Mouse (Mus musculus) heart, adult 9 months (tissue): ENCODE data around the gene Gm28539.
A peak's percentile ranks its signal among the peaks of the same experiment; 100 is the strongest.
"Not testable (repeated sequence)": the region's sequence is repeated elsewhere in the genome, so short reads cannot be mapped to it uniquely, and the experiment has no call there.

Experiments used
- DNase-seq, 2 experiments: peaks; one replicate each; pipeline ENCODE4 v3.0.0; 2022; ENCODE audit warnings: low spot score in 2 of 2

Gene Gm28539

DNA sequence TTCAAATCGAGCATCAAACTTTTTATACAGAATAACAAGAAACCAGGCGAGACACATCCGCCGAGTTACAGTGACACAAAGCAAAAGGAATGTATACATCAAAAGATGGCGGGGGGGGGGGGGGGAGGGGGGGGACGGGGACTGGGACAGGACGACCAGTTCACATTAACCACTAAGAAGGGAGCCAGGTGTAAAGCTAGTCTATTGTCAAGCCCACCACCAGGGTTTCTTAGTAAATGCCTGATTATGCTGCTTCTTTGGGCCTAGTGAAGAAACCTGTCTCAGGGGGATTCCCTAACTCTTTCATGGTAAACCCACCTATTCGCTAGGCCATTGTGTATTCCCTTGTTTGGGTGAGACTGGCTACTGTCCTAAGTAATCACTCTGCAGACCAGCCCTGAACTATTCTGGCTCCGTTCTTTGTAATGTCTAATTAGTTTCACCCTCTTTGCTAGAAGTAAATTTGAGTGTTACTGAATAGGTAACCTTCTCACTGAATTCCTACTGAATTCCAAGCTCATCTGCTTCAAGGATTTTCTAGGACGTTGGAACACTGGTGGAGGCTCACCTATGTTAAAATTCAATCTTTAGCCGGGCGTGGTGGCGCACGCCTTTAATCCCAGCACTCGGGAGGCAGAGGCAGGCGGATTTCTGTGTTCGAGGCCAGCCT, 13.3 kb downstream of the Gm28539 start:
- not testable (repeated sequence) for DNase-seq

DNA sequence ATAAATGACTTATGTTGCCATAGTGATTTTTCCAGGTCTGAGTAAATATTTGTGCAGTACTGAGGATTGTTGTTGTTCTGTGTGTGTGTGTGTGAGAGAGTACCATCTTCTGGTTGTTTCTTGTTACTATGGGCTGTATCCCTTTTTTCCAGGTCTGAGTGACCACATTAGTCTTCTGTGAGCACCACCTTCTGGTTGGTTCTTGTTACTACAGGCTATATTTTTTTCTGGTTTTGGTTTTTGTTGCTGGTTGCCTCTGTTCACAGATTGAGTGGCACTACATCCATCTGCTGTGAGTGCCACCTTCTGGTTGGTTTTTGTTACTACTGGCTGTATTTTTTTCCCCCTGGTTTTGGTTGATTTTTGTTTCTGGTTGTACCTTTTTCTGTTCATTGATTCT, 22.2 kb downstream of the Gm28539 start:
- peak; percentile 44 to 74 for DNase-seq

DNA sequence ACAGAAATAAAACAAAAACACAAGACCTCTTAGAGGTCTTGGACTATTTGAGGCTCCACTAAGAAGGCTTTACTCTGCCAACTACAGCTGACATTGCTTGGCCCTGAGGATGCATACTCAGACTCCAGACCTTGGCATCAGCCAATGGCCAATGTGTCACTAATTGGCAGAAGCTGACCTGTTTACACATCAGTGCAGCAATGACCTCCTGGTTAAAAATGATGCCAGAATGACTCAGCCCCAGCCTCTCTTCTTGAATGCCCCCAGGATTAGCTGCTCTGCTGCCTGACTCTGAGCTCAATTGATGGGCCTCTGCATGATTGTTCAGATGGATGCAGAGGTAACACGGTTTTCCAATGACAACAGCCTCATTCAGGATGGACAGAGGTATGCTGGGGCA, 23.8 kb downstream of the Gm28539 start:
- peak; percentile 73 to 76 for DNase-seq

DNA sequence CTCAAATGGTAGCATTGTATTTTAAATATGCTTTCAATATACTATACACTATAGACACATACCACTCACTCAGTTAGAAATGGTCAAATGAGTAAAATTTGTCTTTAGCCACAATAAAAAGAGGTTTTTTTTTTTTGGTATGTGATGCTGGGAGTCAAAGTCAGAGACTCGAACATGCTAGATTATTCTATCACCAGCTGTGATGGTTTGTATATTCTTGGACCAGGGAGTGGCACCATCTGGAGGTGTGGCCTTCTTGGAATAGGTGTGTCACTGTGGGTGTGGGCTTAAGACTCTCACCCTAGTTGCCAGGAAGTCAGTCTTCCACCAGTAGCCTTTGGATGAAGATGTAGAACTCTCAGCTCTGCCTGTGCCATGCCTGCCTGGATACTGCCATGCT, 34.1 kb downstream of the Gm28539 start:
- DNase-seq: not testable (repeated sequence)

DNA sequence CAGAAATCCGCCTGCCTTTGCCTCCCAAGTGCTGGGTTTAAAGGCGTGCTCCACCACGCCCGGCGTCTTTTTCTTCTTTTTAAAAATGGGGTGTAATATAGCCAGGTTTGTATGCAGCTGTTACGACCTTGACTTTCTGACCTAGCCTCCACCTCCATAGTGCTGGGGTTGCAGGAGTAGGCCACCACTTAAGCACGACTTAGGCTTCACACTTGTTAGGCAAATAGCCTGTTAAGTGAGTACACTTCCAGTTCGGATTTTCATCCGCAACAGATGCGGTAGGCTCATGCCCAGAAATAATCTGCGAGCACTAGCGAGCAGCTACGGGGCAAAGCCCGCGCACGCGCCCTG, 39.7 kb downstream of the Gm28539 start:
- no peak for DNase-seq

DNA sequence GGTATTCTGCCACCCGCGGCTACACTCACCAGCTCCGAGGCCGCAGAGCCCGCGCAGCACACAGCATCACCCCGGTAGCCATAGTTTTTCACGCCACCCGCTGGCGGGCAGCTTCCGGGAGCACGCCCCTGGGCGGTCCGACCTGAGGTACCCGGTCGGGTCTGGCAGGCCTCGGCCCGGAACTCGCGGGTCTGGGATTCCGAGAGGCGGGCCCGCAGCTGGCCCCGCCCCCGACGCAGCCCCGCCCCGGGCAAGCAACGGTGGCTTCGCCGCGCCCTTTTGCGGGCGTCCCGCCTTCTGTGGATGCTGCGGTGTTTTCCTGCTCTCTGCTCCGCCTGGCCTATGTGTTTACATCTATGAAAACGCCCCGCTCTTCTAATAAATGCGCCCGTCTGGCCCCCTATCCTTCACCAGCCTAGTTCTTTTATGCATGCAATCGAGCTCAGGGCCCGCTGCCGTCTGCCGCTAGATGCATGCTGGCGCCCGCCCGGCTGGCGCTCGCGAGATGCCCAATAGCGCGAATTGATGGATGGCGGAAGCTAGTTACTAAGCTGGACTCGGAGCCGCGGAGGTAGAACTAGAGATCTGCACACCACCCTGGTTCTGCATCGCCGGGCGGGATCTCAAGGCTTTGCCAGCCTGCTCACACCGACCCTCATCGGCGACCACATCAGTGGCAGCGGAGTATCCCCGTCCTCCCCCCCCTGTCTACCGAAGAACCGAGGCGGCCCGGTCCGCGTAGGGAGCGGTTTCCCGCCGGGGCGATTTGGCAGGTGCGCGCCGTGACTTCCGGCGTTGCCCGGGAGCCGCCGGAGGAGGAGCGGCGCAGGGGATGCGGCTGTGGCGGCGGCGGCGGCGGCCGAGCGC, 40.3 kb downstream of the Gm28539 start, which contains the start of the genes Mrpl40 and Hira:
TSS of gene Mrpl40 (minus strand) at position 421 of the 867 bp plus-strand sequence.
TSS of gene Hira (plus strand) at position 596 of the 867 bp plus-strand sequence.
- peak; percentile 95 for DNase-seq

DNA sequence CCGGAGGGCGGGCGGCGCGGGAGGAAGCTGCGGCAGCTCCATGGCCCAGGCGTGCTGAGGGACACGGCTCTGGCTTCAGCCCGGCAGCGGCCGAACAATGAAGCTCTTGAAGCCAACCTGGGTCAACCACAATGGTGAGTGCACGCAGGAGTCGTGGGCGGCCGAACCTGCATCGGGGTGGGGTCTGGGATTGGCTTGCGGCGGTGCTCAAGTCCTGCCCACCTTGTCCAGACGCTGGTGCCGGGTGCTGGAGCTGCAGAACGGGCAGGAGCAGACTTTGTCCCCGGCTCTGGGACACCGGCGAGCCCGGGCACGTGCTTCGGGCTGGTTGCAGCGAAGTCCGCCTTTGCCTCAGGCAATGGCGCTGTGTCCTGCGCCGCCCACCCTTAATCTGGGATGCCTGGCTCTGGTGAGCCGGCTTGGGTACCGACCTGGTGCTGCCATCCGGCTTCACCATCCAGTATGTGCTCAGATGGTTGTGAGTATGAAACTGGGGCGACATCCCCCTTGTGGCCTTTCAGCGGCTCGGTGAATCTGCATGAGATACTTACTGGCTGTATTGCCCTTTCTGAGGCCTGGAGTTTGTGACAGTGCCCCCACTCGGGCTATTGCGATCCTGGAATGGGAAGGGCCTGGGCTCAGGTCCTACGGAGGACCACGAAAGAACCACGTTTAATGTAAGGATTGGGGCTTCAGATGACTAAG, 41.2 kb downstream of the Gm28539 start:
- DNase-seq: peak; percentile 27 to 31

DNA sequence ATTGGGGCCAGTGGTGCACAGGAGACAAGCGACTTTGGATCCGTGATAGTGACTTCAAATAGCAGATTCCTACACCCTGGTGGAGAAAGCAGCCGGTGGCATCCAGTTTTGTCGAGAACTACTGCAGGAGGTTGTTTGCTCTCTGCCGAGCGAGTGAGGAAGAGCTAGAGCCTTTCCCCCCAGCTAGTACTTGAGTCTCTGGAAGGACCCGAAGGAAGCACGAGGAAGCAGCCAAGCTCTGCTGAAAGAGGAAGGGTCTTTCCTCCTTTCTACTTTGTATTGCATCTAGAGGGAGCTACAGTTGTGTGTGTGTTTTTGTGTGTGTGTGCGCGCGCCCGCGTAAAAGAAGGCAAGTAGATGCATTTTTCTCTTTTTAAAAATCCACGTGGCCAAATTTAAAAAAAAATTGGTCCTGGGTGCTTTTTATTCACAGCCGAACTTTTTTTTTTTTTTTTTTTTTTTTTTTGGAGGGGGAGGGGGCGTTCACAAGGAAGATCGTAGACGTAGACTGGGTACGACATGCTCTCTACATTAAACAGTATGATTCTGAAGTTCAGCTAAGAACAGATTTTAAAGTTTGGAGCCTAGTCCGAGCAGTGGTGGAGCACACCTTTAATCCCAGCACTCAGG, 41.8 kb downstream of the Gm28539 start:
- DNase-seq: no peak

DNA sequence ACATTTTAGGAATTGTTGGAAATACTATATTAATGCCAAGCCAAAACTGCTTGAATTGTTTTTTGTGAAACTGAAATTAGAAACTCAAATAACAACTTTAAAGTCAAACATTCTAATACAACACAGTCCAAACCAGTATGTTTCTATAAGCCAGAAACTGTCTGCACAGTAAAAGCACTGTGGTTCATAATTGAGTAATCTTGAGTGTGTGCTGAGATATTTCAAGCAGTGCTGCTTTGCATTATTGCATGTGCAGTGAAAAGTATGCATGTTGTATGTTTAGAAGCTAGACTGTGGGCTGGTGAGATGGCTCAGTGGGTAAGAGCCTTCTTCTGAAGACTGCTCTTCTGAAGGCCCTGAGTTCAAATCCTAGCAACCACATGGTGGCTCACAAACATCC, 47.7 kb downstream of the Gm28539 start:
- no peak for DNase-seq

DNA sequence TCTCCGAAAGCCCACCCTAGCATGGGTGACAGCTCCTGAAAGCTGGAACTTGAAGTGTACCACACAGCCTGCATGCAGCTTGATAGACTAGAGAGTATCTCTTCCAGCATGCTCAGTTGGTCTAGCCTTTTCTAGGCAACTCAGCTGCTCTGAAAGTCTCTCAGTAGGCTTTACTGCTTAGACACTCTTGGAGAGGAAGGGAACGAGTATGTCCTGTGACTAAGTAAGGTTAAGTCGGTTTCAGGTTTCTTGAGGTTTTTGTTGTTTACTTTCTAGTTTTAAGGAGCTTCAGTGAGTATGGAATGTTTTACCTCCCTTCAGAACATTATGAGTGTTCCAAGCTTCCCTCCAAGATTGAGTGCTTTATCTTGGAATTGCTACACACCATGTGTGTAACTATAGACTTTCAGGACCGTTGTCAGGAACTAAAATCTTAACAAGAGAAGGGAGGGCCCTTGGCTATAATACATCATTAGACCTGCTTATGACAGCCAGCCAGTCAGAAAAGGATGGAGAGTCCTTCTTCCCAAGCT, 57.5 kb downstream of the Gm28539 start:
- no peak for DNase-seq

DNA sequence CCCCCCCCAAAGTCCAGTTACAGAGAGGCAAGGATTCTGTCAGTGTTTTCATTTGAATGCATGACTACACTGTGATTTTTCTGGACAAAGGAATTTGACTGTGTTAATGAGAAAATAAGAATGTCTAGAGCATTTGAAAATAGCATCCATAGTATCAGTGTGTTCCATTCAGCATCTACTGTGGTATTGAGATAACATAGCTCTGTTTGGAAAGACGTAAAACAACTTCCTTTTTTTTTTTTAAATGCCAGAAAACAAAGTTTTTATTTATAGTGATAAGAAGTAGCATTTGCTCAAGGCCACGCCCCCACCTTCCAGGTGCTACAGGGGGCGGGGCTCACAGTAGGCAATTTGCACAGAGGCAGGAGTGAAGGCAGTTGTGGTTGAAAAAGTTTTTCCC, 58.9 kb downstream of the Gm28539 start:
- no peak for DNase-seq

DNA sequence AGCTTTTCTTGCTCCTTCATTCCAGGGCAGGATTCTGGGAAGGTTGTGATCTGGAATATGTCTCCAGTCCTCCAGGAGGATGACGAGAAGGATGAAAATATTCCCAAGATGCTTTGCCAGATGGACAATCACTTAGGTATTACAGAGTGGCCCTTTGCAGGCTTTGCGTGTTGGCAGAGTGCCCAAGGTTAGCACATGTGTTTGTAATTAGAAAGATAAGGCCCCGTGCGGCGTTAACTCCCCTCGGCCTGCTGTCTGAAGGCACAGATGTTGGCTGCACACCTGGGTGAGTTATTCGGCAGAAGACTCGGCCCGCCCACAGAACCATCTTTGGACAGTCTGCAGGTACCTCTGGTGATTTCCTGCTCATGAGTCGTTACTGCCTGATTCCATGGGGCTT, 60.0 kb downstream of the Gm28539 start:
- DNase-seq: peak; percentile 21 to 46

DNA sequence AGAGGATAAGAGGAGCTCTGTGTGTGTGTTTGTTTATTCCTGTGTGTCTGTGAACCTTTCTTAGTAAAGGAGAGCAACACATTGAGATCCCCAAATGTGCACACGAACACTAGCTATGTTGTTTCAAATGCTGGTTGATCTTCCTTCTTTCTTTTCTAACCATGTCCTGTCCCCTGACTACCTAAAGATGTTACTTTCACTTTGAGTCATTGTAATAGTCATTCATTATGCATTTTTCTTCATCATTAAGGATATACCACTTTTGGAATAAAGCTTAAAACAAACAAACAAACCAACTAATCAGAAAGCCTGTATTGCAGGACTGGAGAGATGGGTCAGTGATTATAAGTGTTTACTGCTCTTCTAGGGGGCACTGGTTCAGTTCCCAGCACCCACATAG, 69.3 kb downstream of the Gm28539 start:
- no peak for DNase-seq

DNA sequence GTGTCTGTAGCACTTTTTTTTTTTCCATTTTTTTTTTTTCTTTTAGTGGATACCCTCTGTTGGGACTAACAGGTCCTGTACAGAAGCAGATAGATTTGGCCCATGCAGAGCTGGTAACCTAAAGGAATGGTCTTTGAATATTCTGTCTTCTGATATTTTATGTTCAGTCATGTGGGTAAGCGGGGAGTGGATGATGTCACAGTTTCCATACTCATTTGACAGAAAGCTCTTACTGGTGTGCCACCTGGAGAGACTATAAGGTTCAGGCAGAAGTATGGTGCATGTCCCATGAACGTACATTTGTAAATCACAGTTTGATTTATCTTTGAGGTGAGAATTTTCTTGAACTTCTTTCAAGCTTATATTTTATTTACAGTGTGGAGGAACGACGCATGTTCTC, 79.7 kb downstream of the Gm28539 start:
- DNase-seq: no peak

DNA sequence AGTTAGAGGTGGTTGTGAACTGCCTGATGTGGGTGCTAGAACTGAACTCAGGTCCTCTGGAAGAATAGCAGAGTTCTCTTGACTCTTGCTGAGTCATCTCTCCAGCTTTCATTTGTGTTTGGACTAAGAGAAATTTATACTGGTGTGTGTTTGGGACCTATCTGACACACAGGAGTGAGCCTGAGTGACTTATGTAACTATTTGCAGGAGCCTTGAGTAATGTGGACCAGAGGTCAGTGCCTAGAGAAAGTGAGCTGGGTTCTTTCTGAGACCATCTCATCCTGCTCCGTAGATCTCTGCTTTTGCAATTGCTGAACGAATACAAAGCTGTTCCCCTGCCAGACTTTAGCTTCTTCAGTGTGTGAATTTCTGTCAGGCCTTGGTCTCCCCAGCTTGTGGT, 85.4 kb downstream of the Gm28539 start:
- DNase-seq: no peak

DNA sequence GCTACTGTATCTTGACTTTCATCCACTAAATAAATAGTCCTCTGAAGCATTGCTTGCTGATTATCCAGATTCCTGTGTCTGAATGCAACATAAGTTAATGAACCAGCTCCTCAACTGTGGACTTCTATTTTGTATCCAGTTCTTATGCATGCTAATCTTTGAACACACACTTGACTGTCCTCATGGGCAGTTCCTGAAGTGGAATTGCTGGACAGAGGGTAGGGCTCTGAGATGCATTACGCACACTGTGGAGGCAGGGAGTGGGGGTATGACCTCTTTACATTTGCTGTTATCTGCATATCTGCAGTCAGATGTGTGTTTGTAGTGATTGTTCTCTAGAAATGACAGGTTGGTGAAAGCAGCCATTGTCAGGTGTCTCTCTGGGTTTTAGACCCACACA, 91.6 kb downstream of the Gm28539 start:
- DNase-seq: no peak

DNA sequence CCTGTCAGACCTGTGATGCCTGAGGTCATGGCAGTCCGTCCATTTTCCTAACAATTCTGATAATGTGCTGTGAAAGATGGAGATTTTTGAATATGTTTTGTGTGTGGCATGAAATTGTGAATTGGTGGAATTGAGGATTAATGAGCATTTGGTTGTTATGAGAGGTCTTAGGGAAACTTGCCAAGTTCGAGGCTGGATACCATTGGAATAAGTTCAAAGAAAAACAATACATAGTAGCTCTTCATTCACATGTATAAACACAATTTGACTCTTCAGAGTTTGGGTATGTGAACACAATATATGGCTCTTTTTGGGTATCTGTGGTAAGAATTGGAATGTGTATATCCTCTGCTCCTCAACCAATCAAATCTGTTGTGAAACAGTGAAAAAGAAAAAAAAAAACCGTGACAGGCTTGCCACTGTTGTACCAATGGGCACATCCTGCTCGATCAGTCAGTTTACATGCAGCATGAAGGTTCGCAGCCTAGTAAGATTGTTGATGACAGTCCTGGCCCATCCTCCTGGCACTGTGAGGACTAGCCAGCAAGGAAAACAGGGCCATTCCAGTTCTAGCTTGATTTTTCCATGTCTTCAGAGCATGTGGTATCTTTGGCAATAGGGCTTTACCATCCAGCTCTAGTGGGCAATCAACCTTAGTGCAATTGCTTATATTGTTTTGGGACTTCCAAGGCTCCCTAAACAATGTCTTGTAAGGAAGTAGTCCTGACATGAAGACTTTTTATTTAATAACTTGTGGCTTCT, 102.1 kb downstream of the Gm28539 start:
- DNase-seq: no peak

DNA sequence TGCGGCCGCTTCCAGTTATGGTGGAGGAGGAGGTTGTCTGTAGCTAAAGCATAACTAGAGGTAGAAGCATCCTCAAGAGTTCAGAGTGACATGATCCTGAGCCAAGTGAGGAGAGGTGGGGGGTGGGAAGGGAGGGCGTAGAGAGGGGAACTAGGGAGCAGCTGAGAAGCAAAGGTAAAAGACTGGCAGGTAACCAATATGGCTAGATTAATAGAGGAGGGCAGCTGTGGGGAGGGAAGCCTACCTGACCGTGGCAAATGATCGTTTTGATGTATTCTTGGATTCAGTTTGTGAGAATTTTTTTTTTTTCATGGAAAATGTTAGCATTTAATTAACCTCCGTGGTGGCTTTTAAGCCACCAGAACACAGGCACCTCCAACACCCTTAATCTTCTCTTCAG, 107.5 kb downstream of the Gm28539 start:
- no peak for DNase-seq

DNA sequence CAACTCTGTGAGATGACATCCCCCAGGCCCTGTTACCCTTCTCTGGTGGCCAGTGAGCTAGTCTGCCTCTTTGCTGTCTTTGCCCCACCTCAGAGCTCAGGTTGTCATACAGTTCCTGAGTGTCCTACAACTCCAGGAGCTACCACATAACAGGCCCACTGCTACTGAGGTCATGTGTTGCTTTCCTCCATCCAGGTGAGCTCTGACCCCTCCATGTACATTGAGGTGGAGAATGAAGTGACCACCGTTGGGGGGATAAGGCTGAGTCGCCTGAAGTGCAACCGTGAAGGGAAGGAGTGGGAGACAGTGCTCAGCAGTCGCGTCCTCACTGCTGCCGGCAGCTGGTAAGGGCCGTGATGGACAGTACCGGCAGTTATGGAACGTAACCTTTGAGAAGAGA, 112.6 kb downstream of the Gm28539 start:
- no peak for DNase-seq

DNA sequence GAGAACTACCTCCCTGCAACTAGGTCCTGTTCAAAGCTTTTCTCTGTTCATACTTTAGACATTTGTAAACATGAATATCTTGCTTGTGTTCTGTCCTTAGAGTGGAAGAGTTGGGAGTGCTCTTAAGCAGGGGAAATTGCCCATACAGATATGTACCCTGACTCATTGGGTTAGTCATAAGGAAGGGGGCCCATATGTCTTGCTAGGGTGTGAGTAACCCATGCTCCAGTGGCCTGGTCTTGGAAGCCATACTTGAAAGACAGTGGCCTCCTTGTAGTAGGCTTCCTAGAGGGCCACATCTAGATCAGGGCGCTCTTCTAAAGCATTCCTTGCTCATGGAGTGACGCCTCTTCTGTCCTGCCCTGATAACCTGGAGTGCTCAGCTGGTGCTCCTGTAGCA, 114.0 kb downstream of the Gm28539 start:
- no peak for DNase-seq

DNA sequence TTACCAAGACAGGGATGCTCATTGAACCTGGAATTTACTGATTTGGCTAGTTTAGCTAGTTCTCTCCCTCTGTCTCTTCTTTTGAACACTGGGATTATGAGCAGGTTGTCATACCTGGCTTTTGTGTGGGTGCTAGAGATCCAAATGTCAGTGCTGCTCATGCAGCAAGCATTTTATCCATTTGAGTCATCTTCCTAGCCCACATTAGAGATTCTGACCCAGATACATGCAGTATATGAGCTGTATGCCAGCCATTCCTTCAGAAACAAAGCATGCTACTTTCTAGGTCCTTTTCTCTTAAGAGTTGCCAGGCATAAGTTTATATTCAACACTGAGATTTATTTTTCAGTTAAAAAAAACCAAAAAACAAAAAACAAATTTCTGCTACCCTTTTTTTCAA, 116.4 kb downstream of the Gm28539 start:
- DNase-seq: no peak
